Mouse (Mus musculus): ENCODE data around the gene Pafah1b1.

Pafah1b1 gene

DNA sequence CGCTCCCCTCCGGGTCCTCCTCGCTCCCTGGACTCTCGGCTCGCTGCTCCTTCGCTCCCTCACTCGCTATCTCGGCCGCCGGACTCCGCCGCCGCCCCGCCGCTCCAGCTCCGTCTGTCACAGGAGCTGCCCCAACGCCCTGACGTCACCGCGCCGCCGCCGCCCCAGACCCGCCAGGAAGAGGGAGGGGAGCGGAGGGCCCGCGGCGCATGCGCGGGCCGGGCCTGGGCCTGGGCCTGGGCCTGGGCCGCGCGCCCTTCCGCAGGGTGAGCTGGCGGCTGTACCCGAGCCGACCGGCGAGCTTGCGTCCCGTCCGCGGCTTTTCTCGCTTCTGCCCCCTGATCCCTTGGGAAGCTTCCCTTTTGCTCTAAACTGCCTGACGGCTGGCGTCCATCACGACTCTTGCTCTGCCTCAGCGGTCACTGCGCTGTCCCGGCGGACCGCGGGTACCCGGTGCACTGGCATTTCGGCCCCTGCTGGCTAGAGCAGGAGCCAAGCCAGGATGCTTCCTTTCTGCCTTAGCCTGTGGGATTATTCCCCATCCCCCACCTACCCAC, at the start of gene Pafah1b1:
TSS of gene Pafah1b1 (minus strand) at position 436 of the 557 bp plus-strand sequence.
- in situ Hi-C loops (cut with MboI; ENCODE audit: unreplicated experiment in 2 of 2): no loop called here

DNA sequence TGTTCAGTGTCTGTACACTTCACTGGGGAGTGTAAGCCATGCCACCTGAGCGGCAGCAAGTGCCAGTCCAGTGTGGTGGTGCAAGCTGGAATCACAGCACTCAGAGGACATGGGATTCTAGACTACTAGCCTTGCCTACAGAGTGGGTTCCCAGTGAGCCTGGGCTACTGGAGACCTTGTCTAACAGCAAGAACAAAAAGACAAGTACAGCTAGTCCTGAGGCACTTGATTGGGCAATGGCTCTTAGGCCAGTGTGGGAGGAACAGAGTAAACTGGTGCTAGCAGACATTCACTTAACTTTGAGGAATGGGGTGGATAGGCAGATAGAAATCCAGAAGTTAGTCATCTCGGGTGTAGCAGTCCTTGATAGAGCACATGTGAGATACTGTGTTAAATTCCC, 47.9 kb upstream of the Pafah1b1 start:
- in situ Hi-C loops (cut with MboI; ENCODE audit: unreplicated experiment in 2 of 2): no loop called here

DNA sequence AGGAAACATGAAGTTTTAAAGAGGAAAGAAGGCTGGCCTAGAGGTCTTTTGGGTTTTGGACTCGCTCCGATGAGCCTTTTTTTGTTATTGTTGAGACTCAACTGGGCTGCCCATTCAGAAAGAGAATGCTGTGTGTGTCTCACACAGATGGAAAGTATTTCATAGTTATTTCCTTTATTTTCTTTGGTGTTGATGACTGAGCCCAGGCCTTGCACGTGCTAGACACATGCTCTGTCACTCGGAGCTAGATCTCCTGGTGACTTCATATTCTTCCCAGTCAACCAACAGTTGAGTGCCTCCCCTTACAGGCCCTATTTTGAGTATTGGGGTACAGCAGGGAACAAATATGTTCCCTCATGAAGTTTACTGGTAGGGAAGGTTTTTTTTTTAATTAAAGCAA, 47.2 kb upstream of the Pafah1b1 start:
- in situ Hi-C loops (cut with MboI; ENCODE audit: unreplicated experiment in 2 of 2): no loop called here

DNA sequence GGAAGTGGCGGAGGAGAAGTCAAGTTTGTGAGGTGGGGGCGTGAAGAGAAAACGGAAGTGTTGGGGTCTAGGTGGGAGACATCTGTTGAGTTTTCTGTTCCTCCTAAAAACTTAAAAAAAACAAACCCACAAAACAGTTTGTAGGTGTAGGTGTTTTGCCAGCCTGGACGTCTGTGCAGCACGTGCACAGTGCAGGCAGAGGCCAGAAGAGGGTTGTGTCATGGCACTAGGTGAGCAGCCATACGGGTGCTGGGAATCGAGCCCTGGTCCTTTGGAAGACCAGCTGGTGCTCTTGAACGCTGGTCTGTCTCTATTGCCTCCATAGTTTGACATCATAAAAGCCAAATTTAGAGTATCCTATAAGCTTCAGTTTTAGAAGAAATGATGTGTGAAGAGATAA, 46.8 kb upstream of the Pafah1b1 start:
- in situ Hi-C loops (cut with MboI; ENCODE audit: unreplicated experiment in 2 of 2): no loop called here

DNA sequence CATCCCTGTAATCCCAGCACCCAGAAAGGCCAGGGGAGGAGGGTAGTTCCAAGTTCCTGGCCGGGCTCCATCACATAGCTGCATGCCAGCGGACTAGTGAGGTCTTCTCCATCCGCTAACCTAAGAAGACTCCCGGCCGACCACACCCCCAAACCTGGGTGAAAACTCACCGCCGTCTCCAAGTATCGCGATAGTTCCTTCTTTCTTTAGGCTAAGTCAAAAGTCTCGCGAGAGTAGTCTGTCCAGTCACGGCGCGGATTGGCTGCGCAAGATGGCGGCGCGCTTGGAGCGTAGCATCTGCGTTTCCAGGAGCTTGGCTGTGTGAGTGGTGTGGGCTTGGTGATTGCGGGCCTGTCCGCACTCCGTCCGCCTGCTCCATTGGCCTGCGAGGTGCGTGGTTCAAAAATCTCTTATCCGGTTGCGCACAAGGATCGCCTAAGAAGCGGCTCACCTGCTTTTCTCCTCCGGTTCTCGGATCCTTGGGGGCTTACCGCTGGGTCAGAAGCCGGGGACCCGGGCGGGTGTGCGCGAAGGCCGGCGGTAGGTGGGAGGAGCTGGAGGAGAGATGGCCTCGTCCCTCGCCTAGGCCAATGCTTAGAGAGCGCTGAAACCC, 46.2 kb upstream of the Pafah1b1 start, which contains the start of gene Mettl16:
TSS of gene Mettl16 (plus strand) at position 236 of the 613 bp plus-strand sequence.
- in situ Hi-C loops (cut with MboI; ENCODE audit: unreplicated experiment in 2 of 2): no loop called here

DNA sequence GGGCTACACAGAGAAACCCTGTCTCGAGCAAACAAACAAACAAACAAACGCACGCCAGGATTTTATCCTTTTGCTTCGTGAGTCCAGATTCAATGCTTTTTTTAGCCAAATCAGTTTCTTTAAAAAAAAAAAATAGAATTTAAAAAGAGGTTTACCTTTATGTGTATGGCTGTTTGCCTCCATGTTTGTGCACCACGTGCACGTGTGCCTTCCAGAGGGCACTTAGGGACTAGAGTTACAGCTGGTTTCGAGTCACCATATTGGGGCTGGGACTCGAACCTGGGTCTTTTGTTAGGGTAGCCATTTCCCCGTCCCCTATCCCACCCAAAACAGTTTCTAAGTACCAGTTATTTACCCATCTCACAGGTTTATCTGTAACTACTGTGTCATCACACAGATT, 45.6 kb upstream of the Pafah1b1 start:
- in situ Hi-C loops (cut with MboI; ENCODE audit: unreplicated experiment in 2 of 2): no loop called here

DNA sequence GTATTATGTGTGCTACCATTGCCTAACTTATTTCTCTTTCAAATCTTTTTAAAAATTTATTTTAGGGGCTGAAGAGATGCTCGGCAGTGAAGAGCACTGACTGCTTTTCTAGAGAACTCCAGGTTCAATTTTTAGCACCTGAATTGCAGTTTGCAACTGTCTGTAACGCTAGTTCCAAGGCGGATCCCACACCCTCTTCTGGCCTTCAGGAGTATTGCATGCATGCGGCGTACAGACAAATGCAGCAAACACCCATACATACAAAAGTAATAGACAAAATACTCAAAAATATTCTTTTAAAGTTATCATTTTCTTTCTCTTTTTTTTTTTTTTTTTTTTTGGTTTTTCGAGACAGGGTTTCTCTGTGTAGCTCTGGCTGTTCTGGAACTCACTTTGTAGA, 43.6 kb upstream of the Pafah1b1 start:
- in situ Hi-C loops (cut with MboI; ENCODE audit: unreplicated experiment in 2 of 2): no loop called here

DNA sequence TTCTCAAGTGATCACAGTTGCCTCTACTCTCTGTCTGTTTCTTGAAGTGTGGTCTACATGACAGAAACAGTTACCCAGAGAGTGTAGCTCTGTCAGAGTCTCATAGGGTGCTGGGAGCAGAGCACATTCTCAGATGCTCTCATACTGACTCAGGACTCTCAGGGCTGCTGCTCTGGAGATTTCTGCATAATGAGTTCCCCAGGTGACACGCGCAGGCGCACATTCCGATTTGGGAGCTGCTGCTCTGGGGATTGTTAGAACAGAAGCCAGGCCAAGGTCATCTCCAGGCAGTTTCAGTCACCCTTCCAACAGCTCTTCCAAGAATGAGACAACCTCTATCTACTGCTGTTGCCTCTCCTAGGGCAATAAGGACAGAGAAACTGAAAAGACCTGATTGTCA, 43.0 kb upstream of the Pafah1b1 start:
- in situ Hi-C loops (cut with MboI; ENCODE audit: unreplicated experiment in 2 of 2): no loop called here

DNA sequence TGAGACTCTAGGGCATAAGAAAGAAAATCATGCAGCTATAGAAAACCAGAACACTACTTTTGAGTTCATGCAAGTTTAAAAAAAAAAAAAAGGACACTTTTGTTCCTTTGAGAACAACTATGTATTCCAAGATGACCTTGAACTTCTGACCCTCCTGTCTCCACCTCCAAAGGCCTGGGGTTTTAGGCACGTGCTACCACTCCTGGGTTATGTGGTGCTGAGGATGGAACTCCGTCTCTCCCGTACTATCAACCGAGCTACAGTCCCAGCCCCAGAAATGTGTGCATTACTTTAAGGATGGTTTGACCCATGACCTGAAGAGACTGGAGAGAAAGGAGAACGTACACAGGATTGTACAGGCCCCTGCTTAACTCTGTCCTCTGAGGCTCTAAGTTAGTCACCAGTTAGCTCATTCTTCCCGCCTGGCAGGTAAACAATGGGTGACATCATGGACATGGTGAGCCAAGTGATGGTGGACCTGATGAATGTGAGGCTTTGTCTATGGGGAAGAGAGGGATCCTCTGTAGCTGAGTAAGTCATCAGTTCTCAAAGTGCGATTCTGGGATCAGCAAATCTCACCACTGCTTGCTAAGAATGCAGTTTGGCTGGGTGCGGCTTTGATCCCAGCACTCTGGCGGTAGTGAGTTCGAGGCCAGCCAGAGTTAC, 39.6 kb upstream of the Pafah1b1 start:
- in situ Hi-C loops (cut with MboI; ENCODE audit: unreplicated experiment in 2 of 2): loop anchor here in 1 of 2 experiments (5.0 kb wide), 1 partner anchor 122 kb away; no protein-coding TSS in a partner anchor

DNA sequence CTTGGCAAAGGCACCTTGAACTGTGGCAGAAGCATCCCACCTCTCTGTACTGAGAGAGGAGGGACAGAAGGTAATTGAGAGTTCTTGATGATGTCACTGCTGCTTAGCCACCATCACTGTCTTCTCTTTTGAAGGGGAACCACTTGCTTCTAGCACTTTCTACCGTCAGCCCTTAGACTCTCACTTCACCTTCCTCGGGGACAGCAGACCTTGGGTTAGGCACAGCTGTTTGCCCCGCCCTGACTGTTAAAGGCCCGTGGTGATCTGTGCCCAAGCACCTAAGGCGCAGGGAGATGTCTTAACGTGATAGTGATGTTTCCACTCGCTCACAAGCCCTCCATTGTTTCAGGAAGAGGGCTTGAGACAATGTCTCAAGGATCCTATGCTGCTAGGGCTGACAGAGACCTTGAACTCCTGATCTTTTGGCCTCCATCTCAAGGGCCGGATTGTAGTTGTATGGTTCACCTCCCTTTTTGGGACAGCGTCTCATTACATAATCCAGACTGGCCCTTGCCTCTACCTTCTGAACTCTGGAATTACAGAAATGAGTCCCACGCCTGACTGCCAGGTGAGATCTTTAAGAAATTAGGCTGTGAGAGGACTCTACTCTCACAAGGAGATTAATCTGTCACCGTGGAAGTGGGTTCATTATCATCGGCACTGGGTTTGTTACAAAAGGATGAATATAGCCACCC, 36.7 kb upstream of the Pafah1b1 start:
- in situ Hi-C loops (cut with MboI; ENCODE audit: unreplicated experiment in 2 of 2): loop anchor here in 1 of 2 experiments (5.0 kb wide), 1 partner anchor 119 kb away; no protein-coding TSS in a partner anchor

DNA sequence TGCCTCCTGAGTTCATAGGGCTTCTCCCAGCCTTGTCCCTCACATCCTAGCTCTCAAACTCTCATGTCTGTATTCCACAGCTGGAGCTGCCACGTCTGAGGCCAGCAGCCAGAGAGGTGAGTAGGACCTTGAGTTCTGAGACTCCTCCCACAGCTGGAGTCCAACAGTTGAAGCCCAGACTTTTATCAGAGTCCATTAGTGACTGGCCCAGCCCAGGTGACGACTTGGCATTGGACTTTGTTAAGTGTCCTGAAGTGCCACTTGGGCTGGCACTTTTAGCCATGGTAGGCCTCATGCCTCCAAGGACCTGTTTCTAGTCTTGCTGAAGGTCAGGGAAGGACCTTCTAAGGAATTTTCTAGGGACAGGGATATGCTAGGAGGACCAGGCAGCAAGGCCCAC, 32.2 kb upstream of the Pafah1b1 start:
- in situ Hi-C loops (cut with MboI; ENCODE audit: unreplicated experiment in 2 of 2): no loop called here

DNA sequence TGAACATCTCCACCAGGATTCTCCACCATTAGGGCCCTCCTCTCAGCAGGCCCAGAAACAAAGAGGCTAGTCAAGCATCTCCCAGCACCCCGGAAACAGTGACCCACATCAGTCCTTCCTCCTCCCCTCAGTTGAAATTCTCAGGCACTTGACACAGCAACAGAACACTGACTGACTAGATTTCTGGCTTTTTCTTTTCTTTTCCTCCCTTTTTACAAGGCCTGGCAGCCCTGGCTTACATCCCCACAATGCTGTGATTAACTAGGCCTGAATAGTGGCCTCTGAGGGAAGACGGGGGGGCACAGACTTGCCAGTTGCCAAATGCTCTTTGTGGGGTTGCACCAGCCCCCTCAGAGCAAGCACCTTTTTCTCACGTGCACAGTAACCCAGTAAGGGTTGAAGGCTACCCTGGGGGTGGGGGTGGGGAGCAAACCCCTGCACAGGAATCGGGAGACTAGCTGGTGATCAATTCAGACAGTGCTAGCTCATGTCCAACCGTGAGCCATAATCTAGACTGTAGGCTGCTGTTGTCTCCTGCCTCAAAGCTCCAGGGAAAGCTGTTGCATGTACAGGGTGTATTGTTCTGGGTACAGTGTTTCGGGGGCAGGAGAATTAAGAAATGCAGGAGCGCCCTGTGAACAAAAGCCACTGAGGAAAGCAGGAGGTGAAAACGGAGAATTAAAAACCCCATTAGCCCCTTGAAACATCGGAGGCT, 27.0 kb upstream of the Pafah1b1 start:
- in situ Hi-C loops (cut with MboI; ENCODE audit: unreplicated experiment in 2 of 2): no loop called here

DNA sequence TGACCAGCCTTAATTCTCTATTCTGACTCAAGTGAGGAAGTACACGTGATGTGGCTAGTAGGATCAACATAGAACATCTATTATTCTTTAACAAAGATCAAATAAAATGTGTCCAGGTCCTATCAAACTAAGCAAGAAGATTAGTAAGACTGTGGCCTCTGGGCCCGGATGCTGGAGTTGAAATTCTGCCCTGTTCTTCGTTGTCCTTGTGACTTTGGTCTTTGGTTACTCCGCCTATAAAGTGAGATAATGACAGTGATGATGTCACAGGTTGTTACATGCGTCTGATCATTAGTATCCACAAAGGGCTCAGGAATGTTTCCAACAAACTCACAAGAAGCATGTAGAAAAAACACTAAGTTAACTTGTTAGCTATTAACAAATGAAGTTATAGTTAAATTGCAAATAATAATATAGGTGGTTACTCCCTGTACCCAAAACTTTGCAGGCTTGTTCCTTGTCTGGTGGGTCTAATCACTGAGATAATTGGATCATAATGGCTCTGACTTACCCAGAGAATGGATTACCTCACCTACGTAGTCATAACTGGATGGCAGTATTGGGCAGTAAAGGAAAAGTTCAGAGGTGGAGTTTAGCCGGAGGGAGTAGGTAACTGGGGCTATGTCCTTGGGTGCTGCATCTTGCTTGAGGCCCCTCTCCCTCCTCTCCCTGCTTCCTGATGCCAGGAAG, 26.3 kb upstream of the Pafah1b1 start:
- in situ Hi-C loops (cut with MboI; ENCODE audit: unreplicated experiment in 2 of 2): no loop called here

DNA sequence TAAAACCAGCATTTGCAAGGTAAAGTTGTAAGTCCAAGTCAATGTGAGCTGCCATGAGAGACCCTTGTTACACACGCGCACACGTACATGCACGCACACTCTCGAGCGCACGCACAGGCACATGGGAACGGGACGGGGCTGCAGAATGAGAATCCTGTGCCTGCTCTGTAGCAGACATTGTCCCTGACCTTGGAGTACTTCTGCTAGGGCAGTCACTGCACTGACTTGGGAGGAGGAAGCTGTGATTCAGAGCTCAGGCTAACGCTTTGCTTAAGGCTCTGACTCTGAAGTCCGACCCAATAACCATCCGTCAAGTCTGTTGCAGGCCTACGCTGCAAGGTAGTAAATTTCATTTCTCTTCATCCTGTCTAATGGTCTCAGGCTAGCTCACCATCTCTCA, 24.8 kb upstream of the Pafah1b1 start:
- in situ Hi-C loops (cut with MboI; ENCODE audit: unreplicated experiment in 2 of 2): no loop called here

DNA sequence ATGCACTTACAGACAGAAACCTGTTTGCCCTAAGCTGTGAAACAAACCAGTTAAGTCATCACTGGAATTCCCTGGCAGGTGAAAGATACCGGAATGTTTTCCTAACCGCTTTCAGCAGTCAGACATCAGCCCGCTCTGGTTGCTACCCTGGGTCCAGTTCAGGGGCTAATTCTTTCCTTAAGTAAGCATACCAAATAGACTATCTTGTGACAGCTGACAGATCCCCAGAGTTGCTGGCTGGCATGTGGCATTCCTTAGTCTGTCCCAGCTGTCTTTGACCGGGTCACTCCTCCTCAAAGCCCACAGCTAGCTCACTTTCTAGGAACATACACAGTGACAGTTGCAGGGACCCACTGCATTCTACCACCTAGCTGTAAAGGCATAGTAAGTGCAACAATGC, 23.6 kb upstream of the Pafah1b1 start:
- in situ Hi-C loops (cut with MboI; ENCODE audit: unreplicated experiment in 2 of 2): no loop called here

DNA sequence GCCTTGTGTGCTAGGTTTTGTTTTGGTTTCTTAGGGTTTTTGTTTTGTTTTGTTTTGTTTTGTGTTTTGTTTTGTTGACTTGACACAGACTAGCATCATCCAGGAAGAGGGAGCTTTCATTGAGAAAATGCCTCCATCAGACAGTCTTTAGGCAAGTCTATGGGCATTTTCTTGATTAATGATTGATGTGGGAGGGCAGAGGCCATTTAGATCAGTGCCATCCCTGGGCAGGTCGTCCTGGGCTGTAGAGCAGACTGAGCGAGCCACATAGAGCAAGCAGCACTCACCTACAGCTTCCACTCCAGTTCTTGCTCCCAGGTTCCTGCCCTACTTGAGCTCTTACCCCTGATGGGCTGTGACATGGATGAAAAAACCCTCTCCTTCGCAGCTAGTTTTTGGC, 13.4 kb upstream of the Pafah1b1 start:
- in situ Hi-C loops (cut with MboI; ENCODE audit: unreplicated experiment in 2 of 2): no loop called here

DNA sequence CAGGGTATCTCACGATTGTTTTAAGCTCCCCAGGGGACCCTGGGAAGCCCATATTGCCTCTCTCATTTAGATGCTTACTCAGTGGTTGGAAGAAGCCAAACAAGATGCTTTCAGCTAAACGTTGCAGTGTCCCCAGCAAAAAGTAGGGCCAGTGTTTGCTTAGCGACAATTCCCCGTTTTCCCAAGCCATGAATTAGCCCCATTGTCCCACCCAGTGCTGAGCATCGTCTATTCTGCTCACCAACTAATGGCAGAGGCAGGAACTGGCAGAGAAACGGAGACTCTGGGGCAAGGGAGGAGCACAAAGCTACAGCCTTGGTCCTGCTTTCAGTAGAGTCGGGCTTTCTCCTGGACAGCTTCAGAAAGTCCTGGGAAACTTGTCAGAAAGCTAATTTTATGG, 10.4 kb upstream of the Pafah1b1 start:
- in situ Hi-C loops (cut with MboI; ENCODE audit: unreplicated experiment in 2 of 2): no loop called here

DNA sequence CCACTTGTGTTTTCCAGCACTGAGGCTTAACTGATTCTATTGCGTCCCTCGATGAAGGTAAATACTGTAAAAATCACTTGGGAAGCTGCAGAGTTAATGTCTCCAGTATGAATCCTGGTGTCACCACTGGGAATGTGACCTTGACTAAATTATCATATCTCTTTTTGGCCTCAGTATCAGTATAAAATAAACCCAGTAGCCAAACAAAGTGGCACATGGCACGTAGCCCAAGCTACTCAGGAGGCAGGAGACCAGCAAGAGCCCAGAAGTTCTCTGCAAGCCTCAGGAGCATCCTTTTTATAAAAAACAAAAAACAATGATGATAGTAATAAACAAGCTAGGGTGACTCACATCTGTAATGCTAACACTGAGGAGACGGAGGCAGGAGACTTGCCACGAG, 711 bp upstream of the Pafah1b1 start:
- in situ Hi-C loops (cut with MboI; ENCODE audit: unreplicated experiment in 2 of 2): no loop called here

DNA sequence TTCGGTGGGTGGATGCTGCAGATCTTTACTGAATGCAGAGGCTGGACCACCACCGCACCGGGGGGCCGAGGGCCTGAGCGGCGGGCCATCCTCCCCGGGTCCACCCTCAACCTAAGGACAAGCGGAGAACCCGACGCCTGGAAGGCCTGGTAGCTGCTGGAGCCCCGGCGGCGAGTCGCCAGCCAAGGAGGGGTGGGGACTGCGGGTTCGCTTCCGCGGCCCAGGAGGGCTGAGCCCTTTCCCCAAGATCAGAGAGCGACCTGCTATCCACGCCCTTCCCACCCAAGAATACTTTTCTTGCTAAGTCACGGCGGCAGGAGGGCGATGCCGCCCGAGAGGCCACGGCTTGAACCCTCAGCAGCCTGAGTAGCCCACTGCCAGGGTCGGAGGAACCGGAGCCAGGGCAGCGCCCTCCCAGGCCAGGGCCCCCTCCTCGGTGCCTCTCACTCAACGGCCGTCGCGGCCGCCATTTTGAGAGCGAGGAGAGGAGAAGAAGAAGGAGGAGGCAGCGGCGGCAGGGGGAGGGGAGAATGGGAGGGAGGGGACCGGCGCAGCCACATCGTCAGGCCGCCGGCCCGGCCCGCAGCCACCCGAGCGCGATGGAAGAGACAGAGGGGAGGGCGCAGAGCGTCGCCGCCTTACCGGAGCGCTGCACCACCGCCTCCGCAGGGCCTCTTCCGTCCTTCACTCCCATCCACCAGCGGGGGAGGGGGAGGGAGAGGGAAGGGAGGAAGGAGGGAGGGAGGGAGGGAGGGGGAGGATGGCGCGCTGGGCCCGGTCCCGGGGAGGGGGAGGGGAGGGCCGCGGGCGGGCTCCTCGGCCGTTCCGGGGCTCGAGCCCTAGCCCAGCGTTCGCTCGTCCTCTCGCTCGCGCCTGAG, 874 bp downstream of the Pafah1b1 start:
- in situ Hi-C loops (cut with MboI; ENCODE audit: unreplicated experiment in 2 of 2): no loop called here

Measured in v-Abl transformed pro-B cells (cell line).